Mouse (Mus musculus): ENCODE measurements at regions not wholly inside any gene's neighbourhood (a gene's known extent, or its start where the extent isn't known, plus 50 kb on each side); places are given as distances from the start of the nearest gene placed in this dataset.

DNA sequence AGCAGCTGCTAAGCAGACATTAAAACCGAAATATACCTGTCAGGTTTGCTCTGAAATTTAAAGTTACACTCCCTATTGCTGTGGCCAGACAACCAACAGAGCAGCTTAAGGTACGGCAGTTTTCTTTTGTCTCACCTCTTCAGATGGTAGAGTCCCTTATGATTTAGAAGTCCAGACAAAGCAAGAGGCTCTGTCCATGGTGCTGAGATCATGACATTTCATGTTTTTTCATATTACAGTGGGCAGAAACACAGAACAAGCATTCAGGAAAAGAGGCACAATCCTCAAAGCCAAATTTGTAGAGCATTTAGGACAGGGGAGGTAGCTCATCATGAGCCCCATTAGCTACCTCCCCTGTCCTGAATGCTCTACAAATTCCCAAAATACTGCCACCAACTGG, 620.0 kb downstream of the Dnah5 start:
- DNase-seq (ENCODE audit: low spot score in 2 of 2): no peak

DNA sequence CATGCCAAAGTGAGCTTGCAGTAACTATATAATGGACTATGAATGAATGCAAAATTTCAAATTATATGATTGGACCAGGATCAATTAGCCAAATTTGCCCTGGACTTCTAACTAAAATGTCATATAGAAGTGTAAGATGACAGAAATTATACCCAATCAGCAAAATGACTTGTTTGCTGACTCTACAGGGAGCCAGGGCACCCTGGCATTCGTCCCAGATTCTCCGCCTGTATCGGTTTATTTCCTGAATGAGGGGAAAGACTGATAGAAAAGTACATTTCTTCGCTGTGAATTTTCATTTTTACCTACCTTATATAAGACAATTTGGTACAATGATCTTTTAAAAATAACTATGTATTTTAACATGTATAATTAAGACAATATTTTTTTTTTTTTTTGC, 631.3 kb downstream of the Dnah5 start:
- DNase-seq (ENCODE audit: low spot score in 2 of 2): no peak

DNA sequence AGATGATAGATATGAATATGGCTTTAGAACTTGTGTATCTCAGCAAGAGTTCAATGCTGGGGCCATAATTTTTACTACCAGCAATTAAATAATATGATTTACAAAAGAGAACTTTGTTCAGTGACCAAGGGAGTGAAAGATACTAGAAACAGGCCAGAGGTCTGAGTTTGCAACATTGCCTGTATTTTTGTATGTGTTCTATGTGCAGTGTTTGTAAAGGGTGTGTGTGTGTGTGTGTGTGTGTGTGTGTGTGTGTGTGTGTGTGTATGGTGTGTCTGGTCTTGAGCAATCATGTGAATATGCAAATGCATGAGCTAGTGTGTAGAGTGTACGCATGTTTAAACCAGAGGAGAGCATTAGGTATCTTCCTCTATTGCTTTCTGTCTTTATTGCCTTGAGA, 636.8 kb downstream of the Dnah5 start:
- no peak for DNase-seq (ENCODE audit: low spot score in 2 of 2)

DNA sequence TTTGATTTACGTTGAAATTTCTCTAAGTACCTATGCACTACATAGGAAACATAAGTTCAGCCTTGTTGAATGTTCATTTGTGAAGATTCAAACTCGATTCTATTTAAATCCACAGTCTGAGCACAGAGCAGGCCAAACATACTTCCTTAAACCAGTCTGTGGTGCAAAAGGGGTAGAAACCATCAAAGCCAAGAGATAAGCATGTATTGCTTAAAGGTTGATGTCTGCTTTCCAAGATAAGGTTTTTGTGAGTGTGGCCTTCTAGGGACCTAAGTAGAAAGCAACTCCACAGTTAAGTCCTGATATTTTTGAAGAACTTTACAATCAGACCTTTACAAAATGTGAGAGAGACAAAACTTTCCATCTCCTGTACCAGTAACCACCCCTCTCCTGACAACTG, 652.9 kb downstream of the Dnah5 start:
- DNase-seq (ENCODE audit: low spot score in 2 of 2): no peak

DNA sequence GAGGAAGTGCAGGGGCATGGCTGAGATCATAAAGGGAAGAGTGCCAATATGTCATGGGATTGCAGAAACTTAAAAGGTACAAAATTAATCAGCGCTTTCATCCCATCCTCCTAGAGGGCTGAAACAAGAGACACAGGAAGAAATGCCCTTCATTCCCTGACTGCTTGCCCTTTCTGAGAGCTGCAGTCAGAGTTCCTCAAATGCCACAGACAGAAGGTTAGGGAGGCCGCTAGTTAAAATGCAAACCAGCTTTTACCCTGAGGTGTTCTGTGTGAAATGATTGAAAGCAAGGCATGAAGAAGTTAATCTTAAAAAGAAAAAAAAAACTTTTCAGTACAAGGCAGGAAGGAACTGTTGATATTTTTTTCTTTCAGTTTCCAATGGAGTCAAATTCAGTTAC, 654.6 kb downstream of the Dnah5 start:
- no peak for DNase-seq (ENCODE audit: low spot score in 2 of 2)

DNA sequence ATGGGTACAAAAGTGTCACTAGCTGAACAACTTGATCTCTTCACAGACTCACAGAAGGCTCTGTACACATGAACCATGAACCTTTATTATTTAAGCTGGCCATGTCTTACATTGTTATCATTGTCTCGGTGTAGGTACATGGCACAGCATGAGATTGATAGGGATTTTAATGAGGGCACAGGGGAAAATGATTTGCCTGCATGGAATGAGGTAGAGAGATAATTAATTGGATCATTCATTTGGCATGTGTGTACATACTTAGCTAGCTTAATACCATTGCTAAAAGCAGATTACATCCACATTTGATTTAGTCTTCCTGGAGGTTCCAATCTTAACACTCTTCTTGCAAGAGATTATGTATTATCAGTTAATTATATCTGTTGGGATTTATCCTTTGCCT, 660.5 kb downstream of the Dnah5 start:
- no peak for DNase-seq (ENCODE audit: low spot score in 2 of 2)

DNA sequence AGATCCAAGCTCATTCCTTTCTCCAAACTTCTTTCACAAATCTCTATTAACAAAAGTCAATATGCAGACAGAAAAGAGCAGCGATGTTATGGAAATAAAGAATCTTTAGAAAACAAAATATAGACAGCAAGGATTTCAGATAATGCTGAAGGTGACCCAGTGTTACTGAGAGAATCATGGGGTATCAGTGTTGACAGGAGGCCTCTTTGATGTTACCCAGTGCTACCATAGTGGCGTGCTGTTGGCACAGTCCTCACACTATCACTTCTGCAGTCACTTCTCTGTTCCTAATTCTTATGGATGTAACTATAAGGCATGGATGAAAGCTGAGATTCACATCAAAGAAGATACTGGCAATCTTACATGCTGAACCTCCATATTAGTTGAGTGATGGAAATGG, 661.4 kb downstream of the Dnah5 start:
- DNase-seq (ENCODE audit: low spot score in 2 of 2): no peak

DNA sequence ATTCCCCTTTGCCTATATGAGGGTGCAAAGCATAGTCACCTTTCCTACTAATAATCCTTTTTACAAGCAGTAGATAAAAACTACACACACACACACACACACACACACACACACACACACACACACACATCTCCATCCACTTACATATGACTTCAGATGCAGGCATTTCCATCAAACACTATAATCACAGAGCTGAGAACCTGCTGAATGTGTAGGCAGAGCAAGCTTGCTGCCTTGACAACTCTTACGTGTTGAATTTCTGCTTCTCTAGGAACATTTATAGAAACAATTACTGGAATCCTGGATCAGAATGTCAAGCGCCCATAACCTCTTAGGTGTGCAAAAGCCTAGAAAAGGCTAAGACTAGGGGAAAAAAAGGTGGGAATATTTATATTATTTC, 669.4 kb downstream of the Dnah5 start:
- DNase-seq (ENCODE audit: low spot score in 2 of 2): peak; percentile 4 to 10

DNA sequence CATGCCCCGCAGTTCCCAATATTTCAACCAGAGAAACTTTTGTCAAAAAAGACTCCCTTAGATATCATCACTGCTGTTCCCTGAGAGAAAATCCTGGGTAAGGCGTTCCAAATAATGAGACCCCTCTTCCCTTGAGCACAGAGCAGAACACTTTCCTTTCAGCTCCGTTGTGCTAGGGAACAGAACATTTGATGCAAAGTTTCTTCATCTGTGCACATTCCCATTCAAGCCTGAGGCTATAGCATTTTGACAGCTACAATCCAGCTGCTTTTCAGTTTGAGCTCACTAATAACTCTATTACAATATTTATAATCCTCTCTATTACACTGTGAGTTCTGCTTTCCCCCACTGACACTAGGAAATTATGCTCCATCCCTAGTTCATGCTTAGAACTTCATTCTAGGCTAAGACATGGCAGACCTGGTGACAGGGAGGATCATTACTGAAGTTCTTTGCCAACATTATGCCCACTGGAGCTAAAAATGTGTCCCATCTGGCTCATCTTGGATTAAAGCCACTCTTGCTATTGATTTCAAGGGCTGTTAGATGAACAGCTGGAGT, 692.8 kb downstream of the Dnah5 start:
- no peak for DNase-seq (ENCODE audit: low spot score in 2 of 2)

DNA sequence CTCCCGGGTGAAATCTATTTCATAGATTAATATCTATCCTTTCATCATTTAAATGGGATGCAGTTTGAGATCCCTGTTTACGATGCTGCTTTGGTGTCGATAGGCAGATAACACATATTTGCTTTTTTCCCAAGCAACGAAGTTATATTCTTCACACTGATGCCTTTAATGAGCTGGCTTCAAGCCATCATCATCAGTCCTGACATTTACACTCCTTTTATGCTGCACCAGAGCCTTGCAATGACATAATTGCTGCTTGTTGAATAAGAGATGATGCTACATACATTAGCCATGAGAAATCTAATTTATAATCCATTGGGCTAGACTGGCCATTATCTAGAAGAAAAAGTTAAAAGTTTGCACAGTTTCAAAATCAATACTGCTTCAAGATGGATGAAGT, 718.9 kb downstream of the Dnah5 start:
- no peak for DNase-seq (ENCODE audit: low spot score in 2 of 2)

DNA sequence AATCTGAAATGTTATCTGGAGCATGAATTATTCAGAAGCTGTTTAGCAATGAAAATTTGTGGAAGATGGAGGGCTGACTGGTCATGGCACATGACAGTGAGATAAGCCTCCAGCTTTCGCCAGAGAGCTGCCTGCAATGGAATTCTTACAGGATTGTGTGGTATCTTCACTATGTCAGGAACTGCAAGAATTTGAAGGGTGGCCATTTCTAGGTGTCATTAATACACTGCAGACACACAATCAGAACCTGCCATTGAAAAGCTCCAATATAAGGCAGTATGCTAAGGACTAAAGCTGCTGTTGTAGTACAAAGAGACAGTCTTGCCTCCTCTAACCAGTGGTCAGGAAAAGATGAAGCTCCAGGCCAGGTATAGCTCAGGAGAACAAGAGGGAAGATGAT, 744.7 kb downstream of the Dnah5 start:
- DNase-seq (ENCODE audit: low spot score in 2 of 2): no peak

Measured in right cerebral cortex, adult 2 months (tissue).